Mouse (Mus musculus): ENCODE measurements around the gene E130218I03Rik.

The E130218I03Rik gene

DNA sequence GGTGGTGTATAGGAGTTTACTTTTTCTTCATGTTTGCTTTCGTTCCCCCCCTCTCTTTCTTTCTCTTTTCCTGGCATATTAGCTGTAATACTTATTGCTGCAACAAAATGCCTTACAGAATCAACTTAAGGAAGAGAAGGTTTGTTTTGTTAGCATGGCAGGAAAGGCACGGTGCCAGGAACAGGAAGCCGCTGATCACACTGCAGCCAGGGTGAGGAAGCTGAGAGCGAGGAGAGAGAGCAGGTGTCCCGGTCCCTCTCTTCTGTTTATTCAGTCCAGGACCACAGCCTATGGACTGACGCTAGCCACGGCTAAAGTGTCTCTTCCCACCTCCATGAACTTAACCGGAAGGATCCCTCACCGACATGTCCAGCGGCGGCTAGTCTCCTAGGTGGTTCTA lies 14.9 kb downstream of the E130218I03Rik start:
- no peak for TF ChIP-seq GATA4 (IDR thresholded peaks at IDR 0.05; ENCODE audit: insufficient replicate concordance, low read length)

DNA sequence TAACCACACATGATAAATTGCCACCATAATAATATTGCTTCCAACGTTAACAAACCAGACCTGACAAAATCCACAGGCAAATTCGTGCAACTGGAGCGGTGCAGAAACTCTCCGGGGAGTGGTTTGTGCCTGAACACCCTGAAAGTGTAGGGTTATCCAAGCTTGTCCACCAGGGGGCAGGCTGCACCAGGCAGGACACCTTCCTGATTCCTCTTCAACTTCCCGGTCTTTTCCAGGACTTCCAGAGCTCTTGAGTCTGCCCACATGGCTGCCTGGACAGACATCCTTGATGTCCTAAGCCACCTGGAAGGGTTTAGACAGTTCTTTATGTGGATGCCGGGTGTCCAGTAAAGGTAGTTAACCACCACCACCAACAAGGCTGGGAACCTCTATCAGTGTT lies 19.7 kb downstream of the E130218I03Rik start:
- no peak for TF ChIP-seq GATA4 (IDR thresholded peaks at IDR 0.05; ENCODE audit: insufficient replicate concordance, low read length)

DNA sequence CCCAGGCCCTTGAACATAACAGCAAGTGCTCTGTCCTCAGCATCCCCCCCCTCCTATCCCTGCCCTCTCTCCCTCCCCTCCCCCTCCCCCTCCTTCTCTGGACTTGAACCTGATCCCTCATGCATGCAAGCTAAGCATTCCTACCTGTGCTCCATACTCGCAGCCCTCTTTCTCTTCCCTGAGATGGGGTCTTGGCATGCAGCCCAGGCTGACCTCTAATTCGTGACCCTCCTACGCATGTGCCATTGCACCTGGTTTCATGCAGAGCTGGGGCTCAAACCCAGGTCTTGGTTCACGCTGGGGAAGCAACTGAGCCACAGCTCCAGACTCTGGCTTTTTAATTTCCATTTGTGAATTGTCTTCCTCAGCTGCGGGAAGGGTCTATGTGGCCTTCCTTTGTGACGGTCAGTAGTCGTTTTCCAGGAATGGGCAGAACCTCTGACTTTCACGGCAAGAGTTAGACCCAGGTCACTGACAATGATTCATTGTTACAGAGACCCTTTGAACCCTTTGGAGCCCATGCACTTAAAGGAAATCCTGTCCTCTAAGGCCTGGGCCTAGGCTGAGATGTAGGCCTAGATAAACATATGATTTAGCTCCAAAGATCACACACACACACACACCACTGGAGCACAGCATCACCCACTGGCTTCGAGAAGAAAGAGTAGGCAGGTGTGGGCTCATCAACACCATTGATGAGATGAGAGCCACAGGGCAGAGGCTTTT lies 22.6 kb downstream of the E130218I03Rik start:
- no peak for TF ChIP-seq GATA4 (IDR thresholded peaks at IDR 0.05; ENCODE audit: insufficient replicate concordance, low read length)

DNA sequence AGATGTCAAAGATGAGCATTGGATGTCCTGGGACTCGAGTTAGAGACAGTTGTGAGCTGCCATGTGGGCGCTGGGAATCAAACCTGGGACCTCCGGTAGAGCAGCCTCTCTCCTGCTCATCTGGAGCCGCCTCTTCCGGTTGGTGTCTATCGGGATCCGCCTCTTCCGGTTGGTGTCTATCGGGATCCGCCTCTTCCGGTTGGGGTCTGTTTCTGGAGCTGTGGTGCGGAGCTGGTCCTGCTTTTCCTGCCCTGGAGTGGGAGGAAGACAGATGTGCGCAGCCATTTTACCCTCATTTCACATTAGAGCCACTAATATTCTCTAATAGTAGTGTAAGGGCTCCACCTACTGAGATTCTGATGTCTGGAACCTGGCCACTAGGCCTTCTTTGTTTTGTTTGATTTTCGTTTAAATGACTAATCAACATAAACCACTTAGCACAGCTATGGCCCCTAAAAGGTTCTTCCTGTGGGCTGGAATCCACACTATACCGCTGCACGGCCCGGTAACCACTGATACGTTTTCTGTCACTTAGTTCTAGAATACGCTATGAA lies 24.7 kb downstream of the E130218I03Rik start:
- TF ChIP-seq GATA4 (IDR thresholded peaks at IDR 0.05; ENCODE audit: insufficient replicate concordance, low read length): no peak

DNA sequence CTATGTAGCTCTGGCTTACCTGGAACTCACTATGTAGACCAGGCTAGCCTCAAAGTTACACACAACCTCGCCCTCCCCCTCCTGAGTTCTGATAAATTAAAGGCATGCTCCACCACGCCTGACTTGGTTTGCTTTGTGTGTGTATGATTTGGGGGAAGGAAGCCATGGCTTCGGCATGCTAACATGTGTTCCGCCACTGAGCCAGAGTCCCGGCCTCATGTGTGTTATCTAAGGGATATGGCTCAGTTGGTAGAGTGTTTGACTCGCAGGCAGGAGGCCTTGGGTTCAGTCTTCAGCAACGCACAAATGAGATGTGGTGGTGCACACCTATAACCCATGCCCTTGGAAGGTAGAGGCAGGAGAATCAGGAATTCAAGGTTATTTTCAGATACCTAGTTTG lies 28.5 kb downstream of the E130218I03Rik start:
- TF ChIP-seq GATA4 (IDR thresholded peaks at IDR 0.05; ENCODE audit: insufficient replicate concordance, low read length): no peak

DNA sequence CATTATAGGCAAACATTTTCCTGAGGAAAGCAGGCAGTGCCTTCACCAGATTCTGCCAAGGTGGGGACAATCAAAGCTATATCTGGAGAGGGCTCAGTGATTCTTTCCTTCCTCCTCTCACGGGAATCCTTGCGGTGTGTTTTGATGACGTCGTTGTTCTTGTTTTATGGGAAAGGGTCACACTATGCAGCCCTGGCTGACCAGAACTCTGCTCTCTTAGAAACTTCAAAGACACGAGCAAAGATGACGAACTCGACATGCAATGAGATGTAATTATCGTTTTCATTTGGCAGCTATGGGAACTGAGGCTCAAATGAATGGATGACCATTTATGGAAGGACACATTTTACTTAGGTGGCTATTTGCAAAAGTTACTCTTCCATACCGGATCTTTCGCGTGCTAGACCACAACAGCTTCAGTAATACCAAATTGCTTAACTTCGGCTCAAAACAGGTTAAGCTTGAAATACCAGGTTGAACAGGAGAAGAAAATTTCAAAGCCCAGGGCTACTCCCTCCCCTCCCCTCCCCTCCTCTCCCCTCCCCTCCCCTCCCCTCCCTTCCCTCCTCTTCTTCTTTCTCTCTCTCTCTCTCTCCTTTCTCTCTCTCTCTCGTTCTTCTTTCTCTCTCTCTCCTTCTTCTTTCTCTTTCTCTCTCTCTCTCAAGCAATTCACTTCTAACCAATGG lies 29.4 kb downstream of the E130218I03Rik start:
- TF ChIP-seq GATA4 (IDR thresholded peaks at IDR 0.05; ENCODE audit: insufficient replicate concordance, low read length): no peak

DNA sequence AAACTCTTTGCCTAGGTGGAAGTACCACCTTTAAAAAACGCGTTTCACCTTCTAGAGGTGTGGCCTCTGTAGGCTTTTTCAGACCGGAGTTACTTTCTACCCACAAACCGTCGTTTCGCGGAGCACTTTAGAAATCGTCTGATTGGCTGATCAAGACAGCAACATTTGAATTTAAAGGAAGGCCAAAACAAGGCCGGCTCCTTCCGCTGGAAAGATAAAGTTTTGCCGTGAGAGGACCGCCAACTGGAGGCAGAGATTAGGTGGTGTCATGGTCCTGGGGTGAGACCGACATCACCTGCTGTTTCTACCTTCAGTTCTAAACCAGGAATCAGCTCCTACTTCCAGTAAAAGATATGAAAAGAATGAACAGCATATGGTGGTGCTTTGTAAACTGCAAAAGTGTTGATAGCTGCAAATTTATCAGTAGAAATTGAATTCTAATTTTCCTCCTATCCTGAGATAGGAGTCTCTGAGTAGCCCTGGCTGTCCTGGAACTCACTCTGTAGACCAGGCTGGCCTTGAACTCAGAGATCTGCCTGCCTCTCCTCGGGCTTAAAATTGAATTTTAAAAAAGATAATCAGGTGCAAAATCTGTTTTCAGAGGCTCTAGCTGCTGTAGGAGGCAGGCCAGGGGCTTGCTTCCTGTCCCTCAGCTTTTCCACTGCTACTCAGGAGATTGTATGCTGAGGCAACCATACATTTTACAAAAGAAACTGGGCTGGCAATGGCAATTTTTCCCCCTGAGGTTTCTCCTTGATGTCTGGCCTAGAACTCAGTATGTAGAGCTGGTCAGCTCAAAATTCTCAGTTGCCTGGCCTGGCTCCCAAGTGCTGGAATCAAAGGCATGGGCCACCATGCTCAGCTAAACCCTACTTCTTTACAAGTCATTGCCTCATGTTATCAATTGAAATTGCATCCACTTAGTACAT lies 30.2 kb downstream of the E130218I03Rik start:
- peak; percentile 48; the same call in 1 of the 2 replicates for TF ChIP-seq GATA4 (IDR thresholded peaks at IDR 0.05; ENCODE audit: insufficient replicate concordance, low read length)

DNA sequence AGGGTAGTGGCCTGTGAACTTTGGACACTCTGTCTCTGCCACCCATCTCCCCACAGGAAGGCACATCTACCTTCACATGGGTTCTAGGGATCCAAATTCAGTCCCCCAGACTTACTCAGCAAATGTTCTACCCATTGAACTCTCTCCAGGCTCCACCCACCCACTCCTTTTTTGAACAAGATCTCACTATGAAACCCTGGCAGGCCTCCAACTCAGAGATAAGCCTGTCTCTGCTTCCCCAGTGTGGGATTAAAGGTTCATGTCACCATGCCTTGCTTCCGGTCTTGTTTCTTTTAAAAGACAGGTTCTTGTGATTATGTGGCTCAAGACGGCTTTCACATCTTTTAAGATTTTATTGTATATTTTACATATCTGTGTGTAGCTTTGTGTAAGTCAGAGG lies 41.5 kb downstream of the E130218I03Rik start:
- no peak for TF ChIP-seq GATA4 (IDR thresholded peaks at IDR 0.05; ENCODE audit: insufficient replicate concordance, low read length)

DNA sequence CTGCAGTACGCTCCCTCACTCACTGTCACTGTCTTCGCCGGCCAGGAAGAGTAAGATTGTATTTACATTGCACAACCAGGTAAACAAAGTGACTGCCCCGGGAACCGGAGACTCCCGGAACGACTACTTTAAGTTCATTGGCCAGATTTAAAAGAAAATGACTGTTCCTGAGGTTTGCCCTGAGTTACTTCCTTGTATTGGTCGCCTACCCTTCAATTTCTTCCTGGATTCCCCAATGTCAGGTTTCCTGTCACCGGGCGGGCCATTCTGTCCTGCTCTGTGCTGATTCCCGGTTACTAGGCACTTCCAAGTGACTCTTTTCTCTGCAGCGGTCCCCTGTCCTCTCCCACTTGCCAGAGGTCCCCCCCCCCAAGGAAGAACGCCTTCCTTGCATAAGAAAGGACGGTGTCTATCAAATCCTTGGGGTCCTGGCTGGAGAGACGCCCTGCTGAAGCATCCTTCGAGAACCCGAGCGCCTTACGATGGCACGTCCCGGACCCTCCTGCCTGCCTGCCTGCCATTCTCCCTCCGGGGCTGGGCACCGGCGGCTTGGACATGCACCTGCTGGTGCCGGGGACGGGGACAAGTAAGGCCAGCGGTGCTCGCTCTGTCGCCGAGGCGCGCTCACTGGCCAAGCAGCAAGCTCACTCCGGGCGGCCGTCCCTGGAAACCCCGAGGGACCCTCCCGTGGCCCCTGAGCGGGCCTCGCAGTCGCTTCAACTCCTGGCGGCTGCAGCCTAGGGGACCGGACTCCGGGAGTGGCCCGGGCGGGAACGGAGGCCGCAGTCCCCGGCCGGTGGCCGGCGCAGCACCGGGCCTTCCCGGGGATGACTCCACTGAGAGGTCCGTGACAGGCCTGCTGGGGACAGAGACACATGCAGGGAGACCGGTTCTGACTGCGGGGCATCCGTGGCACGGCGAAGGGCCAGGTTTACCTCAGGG lies 43.0 kb downstream of the E130218I03Rik start:
- no peak for TF ChIP-seq GATA4 (IDR thresholded peaks at IDR 0.05; ENCODE audit: insufficient replicate concordance, low read length)

DNA sequence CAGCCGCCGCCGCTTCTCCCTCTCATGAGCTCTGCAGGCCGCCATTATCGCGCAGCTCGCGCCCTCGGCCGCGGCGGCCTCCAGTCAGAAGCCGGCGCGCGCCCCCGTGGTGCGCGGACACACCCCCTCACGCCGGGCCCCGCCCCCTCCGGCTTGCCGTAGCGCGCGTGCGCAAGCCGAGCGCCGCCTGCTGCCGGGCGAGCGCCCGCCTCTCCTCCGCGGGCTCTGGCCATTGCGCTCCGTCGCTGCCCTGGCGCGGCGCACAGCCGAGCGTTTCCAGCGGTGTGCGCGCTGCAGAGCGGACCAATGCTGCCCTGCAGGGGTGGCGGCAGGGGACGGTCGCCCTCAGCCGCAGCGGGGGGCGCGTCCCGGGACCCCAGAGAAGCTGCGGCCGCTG lies 43.7 kb downstream of the E130218I03Rik start:
- no peak for TF ChIP-seq GATA4 (IDR thresholded peaks at IDR 0.05; ENCODE audit: insufficient replicate concordance, low read length)

DNA sequence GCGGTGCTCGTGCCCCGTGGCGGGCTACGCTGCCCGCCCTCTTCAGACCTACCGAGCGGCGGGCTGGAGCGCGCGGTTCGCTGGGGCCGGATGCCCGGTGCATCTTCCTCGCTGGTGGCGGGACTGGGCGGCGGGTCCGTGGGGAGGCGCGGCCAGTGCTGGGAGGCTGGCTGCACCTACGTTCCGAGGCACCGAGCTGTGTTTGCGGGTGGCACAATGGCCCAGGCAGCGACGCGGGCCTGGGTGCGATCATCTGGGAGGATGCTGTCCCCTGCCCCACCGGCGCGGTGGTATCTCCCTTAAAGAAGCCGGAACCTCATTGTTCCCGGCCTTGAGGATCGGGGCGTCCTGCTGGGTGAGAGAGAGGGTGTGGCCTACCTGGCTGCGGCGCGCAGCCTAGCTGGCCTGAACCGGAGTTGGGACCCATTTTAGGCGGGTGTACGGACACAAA lies 44.1 kb downstream of the E130218I03Rik start, which contains the start of gene Pdik1l:
Gene Pdik1l, minus strand, starts transcription at position 321 of the 451 bp plus-strand sequence.
- no peak for TF ChIP-seq GATA4 (IDR thresholded peaks at IDR 0.05; ENCODE audit: insufficient replicate concordance, low read length)

DNA sequence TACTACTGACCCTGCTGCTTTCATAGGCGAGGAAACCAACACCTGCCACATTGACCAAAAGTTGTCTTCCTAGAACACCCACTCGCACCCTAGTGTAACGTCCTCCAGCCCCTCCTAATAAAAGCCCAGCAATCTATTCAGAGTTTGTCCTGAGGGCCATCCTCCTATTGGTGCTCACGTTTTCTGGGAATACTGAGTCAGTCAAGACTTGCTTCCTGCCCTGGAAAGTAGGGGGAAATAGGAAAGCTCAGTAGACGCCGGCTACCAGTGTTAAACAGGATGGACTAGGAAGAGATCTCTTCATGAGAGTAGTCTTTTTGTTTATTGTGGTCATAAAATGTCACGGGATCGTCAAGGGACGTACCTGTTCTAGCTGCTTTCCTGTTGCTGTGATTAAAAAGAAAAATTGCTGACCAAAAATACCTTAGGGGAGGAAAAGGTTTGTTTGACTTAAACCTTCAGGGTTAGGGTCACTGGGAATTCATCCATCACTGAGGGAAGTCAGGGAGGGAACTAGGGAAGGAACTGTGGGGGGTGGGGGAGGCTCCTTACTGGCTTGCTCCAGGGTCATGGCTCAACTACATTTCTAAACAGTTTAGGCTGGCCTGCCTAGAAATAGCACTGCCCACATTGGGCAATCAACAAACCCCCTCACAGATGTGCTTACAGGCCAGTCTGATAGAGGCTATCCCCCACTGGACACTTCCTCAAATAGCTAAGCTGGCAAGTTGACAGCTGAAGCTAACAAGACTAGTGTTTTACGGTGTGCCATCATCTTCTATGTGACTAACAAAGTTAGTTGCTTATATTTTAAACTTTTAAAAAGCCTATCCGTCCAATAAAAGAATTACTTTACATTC lies 45.2 kb downstream of the E130218I03Rik start:
- TF ChIP-seq GATA4 (IDR thresholded peaks at IDR 0.05; ENCODE audit: insufficient replicate concordance, low read length): no peak

DNA sequence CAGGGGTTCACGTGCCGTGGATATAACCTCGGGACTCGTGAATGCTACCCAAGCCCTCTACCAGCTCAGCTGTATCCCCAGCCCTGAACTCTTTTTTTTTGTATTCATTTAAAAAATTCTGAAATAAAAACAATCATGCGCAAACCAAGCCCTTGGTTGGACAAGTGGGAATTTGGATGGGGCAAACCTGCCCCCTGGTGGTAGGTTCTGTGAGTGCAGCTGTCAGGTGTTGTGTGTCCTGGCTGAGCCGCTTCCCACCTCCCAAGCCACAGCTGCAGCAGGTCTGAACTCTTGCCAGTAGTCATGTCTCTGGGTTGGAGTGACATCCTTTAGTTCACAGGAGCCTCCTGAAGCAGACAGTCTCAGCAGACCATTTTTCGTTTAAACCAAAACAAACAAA lies 48.6 kb downstream of the E130218I03Rik start:
- no peak for TF ChIP-seq GATA4 (IDR thresholded peaks at IDR 0.05; ENCODE audit: insufficient replicate concordance, low read length)
